Mouse (Mus musculus) cerebellum, adult 8-10 months (tissue): ENCODE data around the gene Hoxd1.

ENCODE experiments used
- DNase-seq: peaks from one replicate; pipeline ENCODE4 v3.0.0; 2022

The Hoxd1 gene

DNA sequence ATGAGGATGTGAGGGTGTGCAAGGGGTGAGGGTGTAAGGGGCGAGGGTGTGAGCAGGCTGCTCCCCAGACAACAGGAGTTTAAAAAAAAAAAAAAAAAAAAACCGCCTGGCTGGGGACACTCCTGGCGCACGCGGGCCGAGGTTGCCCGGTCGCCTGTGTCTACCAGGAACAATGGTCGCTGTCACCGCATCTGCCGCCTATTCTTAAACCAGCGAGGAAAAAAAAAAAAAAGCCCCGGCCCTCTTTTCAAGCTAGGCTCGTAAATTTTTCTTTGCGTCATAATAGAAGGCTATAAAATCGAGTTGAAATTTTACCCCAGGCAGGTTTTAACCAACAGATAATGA is 29.5 kb upstream of the Hoxd1 start:
- DNase-seq = no peak

DNA sequence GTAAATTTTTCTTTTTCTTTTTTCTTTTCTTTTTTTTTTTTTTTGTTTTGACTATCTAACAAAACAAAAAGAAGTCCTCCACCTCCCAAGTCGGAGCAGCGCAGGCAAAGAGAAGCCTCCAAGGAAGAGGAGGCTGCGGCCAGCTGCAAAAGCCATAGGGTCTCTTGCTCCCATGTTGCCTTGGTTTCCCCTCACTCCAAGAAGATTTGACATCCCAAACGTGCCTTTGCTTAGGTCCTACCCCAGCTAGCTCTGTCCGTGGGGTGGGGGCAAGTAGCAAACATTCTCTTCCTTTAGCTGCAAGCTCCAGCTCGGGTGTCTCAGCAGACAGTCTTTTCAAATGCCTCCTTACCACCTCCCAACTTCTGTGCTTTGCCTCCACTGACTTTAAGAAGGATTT is 29.0 kb upstream of the Hoxd1 start:
- DNase-seq = no peak

DNA sequence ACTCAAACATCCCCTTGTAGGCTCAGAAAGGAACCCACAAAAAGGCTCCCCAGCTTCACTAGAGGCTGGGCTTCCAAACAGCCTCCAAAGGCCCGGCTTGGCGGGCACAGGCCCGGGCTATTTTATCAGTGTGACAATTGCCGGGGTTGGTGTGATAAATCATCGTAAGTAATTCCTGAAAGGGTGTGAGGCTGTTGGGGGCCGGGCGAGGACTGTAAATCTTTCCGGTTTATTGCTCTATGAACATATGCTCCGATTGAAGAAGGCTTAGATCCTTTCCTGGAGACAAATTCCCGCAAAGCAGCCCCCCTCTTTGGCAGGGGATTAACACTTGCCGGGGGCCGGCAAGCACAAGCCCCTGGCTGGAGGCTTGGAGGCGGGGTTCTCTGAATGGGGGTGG is 28.3 kb upstream of the Hoxd1 start:
- no peak for DNase-seq

DNA sequence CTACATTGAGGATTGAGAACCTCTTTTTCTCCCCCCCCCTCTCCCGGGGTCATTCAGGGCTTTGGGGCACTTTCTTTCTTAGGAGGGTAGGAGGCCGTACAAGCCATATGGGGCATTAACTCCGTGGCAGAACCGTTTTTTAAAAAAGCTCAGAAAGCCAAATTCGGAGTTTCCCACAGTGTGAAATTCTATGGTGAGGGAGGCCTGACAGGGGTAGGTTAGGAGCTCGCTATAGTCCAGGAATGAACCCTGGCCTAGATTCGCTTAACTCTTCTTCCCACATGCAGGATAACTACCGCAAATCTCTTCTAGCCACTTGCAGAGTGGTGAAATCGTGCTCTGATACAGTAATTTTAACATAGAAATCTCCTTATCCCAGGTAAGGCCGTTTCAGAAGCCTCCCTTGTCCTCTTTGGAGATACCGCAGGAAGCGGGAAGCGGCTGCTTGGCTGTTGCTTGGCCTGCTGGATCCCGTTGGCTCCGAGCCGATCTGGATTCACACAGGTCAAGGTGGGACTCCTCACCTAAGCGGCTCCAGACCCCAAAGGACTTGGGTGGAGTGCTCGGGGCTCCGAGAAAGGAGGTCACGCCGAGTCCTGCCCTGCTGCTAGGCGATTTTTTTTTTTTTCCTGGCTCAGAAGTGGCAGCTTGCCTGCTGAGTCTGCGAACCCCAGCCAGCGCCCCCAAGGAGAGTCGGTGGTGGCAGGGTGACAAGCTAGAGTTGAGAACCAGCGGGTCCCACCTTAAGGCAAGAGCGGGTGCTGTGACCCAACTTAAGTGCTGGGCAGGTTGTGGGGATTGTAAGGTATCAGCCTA is 27.6 kb upstream of the Hoxd1 start:
- no peak for DNase-seq

DNA sequence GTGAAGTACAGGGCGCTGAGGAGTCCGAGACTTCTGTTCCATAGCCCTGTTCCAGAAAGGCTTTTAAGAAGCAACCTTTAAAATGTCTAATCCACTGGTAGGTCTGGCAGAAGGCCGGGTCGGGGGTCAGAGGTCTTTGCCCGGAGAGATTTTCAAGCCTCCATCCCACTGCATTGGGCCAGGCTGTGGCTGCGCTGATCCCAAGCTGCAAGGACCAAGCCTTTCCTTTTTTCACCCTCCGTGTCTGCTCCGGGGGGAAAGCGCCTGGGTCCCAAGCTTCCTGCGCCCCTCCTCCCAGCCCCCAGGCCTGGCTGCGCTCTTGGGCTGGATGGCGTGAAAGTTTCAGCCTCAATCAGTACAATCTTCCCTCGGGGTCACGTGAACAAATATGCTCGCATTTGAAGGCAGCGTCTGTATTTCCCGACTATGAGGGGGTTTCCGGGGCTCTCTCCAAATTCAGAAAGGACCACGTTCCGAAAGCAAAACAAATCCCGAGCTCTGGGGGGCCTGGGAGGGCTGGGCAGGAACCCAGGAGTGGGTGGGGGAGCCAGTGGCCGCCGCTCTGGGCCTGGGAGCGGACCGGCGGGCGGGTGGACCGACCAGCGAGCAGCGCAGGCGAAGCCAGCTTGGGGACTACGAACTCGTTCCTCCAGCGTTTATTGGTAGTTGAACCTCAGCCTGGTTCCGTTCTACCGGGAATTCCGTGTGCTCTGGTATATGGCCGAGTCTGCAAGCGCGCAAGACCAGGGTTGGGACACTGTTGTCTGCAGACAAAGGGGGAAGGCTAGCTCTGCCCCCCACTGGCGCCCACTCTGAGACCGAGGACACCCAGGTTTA is 26.7 kb upstream of the Hoxd1 start:
- DNase-seq = no peak

DNA sequence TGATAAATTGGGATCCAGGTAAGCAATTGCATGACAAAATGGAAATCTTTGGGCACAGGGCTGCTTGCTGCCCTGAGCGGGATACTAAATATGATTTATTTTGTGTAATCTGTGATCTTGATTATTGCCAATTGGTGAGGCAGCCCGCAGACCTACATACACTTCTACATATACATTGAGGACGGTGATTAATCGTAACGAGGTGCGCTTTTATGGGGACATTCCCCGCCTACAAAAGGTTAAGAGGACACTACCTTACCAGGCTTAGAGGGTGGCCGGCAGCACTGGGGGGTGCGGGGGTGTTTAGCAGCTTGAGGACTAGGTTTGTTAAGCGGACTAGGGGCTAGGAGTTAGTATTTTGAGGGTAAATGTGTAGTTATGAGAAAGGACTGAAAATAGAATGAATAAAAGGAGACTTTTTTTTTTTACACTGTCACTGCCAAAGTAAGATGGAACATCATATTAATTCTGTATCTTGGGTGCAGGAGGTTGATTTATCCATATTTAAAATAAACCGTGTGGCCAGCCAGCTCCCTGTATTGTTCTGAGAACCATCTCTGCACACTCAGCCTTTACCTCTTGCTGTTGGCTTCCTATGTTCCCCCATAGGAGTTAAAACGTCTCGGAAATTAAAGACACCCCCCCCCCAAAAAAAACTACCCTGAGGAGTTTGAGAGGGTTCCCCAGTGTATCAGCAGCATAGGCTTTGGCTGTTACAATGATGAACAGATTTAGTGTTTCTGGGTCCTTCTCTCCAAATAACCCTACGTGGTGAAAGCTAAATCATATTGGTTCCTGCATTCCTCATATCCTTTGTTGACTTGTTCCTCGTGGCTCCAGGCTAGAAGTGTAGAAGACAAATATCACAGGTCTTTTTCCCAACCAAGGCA is 25.8 kb upstream of the Hoxd1 start:
- DNase-seq = no peak

DNA sequence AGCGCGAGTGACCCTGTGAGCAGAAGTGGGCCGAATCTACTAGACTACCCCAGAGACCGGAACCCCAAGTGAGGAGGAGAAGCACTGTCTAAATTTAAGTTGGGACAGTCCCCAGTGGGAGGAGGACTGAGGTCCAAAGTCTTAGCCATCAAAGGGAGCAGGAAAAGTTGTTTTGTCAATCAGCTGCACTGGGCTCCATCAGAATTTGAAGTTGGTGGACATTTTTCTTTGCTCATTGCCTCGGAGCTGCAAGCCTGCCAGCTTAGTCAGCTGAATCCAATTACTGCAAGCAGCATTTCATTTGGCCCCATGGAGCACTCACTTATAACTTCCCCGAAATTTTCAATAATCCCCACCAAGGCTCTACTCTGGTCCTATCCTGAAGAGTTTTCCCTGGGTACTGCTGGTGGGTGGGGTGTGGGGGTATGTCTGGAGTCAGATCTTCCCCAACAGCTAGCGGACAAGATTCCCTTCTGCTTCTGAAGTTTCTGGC is 25.2 kb upstream of the Hoxd1 start:
- DNase-seq = no peak

DNA sequence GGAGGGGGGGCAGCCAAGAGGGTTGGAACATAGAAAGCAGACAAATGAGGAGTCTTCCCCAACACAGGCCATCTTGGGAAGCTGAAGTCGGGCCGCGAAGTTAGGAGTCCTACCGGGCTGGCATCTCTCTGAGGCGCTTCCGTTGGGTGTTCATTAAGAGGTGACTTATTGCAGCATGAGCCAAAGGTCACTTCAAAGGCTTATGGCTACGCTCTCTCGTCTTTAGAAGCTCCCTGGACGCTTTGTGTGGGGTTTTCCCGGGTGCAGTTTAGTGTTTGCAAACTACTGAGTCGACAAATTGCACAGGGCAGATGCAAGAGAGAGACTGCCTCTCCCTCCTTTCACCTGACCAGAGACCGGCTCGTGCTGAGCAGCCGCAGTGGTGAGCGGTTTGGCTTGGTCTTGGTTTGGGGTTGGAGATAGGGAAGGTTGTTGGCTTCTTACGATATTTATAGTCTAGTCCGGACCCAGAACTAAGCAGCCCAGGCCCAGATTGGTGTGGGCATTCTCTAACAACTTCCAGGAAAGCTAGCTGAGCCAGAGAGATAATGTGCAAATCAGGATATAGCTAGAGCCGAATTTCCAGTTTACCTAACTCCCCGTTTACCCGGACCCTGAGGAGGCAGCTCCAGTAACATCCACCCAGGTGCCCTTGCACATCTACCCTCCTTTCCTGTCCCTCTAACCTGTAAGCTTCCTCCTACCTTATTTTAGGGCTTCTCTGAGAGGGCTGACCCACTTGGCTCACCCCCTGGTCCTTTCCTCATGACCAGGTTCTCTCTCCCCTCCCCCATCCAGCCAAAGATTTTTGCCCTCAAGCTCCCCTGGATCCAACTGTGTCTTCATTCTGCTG is 23.9 kb upstream of the Hoxd1 start:
- DNase-seq = no peak

DNA sequence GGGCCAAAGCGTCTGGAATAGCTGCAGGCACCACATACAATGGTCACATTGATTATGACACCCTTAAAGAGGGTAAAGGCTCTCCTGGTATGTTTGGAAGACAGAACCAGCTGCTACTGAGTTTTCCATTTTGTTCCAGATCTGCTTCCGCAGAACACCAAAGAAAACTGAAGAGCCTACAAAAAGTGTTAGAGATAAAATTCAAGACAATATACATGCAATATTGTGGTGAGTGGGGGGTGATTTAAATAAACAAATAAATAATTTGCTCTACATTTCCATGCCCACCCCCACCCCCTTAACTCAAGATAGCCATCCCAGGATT is 23.3 kb upstream of the Hoxd1 start:
- no peak for DNase-seq

DNA sequence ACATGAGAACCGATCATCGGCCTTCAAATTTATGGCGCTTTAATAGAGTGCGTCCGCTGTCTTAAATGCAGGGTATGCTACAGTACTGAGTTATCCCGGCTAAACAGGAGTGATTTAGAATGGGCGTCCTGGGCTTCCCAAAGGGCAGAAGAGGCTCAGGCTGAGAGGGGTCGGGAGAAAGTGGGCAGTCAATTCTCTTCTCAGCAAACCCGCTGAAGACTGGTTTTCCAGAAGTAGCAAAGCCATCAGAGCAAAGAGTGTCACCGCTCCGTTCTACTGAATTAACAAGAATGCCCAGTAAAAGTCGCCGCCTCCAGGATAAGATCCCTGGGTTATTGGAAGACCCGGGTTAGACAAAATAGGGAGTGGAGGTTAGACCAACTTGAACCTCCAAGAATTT is 22.9 kb upstream of the Hoxd1 start:
- DNase-seq = no peak

DNA sequence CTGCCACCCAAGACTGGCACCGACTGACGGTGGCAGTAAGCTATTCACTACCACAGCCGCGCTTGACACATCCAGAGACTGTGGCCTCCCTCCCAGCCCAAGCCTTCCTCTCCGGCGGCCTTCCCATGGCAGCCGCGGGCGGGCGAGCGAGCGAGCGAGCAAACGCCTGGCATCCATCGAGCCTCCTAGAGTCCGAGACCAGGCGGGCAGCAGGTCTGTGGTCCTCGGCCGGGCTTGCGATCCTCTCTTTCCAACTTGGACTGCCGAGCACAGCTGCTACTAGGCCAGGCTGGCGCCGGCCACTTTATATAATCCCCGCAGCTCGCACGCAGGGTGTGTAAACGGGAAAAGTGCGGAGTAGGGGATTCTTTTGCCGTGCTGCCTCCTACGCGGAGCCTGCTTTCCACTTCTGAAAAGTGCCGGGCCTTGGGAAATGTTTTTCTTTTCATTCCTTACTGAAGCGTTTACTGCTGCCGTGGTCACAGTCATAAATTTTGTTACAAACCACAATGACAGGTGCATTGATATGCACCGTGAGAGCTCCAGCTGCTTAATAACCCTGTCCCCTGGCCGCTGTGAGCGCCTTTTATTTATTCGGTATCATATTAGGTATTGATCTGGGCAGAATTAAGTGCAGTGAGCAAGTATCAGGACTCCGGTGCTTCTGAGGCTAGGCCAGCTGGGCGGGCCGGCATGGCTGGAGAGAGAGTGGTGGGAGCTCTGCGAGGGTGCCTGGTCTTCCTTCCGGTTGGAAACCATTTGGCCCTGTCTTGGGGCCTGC is 22.3 kb upstream of the Hoxd1 start:
- DNase-seq = no peak

DNA sequence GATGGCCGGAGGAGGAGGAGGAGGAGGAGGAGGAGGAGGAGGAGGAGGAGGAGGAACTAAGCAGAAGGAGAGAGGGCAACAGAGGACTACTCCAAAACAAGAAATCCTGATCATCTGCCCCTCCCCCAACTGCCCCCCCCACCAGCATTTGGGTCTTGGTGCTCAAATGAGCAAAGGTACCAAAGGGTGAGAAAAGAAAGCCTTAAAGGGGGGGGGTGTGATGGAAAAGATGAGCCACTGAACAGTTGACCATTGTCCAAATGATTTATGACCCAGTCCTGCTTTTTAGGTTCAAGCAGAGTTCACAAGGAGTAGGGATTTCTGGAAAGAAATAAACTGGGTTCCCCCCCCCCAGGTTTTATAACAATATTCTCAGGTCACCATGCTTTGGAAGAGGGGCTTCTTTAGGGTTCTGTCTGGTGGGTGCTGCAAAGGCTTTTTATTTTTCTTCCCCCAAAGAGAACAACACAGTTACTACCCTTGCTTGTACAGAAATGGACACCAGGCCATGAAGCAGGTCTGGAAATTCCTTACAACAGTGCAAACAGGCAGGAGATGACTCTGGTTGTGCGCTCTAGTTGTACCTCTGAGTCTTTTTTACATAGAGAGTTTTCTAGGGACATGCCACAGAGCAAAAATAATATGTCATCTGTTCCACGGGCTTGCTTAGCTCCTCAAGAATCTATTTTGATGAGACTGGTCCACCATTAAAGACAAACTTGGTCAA is 21.4 kb upstream of the Hoxd1 start:
- DNase-seq = no peak

DNA sequence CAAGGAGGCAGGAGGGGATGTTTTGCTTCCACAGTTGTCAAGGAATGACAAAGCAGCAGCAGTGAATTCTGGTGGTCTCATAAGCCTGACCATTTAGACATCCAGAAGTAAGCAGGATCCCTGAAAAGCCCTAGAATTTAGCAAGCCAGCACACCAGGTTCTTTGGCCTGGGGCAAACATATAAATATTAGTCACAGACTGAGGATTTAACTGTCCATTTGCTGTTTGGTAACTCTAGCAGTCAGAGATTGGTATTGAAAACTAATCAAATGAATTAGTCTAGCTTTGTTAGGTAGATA is 20.9 kb upstream of the Hoxd1 start:
- no peak for DNase-seq

DNA sequence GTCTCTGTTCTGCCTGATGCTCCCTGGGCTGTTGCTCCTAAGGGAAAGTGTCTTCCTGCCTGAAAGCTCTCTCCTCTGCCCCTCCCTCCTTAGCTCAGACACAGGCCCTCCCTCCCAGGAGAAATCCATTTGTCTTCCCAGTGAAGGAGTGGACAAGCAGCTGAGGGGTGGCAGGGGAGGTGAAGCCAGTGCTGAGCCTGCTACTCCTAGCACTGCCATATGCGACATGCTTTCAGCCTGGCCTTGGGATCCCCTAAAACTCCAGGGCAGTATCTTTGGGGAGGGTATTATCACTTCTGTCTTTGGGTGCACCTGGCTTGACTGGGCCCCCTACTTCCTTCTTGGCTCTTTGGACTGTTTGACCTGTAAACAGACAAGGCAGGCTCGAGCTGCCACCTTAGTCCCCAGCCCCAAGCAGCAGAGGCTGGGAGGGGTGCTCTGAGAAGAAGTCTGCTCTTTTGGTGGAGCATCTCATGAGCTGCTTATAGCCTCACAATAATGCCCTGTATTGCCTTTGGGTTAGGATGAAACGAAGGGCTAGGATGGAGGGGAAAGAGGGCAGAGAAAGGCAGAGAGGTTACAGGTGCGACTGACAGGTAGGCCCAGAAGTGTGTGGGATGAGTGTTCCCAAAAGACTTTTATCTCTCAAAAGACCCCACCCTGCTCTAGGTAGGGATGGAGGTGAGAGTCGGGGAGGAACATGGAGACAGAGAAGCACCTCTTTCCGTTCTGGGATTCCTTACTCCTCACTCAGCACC is 17.1 kb upstream of the Hoxd1 start:
- no peak for DNase-seq

DNA sequence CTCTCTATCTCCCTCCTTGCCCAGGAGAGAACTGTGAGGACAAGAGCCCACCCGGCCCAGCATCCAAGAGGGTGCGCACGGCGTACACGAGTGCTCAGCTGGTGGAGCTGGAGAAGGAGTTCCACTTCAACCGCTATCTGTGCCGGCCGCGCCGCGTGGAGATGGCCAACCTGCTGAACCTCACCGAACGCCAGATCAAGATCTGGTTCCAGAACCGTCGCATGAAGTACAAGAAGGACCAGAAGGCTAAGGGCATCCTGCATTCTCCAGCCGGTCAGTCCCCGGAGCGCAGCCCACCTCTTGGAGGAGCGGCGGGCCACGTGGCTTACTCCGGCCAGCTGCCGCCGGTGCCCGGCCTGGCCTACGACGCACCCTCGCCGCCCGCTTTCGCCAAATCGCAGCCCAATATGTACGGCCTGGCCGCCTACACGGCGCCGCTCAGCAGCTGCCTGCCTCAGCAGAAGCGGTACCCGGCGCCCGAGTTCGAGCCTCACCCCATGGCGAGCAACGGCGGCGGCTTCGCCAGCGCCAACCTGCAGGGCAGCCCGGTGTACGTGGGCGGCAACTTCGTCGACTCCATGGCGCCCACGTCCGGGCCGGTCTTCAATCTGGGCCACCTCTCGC is 16.4 kb upstream of the Hoxd1 start:
- DNase-seq = no peak

DNA sequence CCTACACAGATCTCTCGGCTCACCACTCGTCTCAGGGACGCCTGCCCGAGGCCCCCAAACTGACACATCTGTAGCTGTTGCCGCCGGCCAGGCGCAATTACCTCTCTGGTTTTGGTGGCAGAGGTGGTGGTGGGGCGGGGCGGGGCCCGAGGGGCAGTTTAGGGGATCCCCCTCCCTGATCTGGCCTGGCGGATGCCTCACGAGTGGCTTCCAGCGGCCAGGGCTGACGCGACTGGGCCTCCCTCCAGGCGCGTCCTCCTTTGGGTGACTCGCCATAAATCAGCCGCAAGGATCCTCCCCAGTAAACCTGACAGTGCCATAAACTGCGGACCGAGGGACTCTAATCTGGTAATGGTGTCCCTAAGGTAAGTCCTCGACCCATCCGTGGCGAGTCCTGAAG is 15.8 kb upstream of the Hoxd1 start:
- DNase-seq = no peak

DNA sequence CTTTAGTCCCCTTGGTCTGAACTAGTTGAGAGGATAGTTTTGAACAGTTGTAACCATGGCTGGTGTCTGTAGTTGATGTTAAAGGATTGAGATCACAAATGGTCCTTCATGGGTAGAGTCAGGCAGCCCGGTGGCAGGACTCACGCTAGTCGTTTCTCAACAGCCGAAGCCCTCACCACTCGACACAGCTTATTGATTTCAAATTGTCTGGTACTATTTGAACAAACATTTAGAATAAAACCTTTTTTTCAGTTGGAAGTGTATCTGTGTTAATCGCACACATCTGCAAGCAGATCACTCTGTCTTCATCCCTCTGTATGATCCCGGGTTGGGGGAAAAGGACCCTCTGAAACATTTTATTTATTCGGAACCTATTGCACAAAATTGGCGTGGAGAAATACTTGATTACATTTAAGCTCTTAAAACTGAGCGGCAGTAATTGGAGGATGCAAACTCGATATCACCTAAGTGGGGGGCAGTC is 15.1 kb upstream of the Hoxd1 start:
- DNase-seq = no peak

DNA sequence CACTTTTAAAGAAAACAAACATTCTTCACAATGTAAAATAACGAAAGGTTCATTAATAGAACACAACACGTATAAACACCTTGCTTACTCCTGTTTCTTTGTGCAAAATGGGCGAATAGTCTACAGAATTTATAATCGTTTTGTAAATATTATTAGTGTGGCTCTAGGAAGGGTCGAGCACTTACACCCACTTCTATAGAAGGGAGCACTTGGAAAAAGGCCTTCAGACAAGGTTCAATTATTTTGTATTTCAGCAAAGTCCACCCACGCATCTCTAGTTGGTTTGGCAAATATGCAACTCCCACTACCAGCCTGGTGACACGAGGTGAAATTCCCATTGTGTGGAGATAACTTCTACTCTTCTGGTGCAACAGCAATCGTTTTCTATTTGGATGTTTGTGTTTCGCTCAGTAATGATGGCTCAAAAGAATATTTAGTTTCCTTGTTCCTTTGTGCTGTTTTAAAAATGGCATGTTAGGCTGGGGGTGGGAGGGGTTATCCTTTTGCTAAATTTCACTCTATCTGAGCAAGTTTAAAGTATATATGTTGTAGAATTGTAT is 14.3 kb upstream of the Hoxd1 start:
- no peak for DNase-seq
